Mouse (Mus musculus) liver, adult 2 months (tissue): ENCODE data around the gene Edn1. TPM values are rescaled to one million over a fixed set of nuclear protein-coding genes. Genes with fewer than 3 reads are reported as not detected.

ENCODE experiments used
- DNase-seq: peaks from one replicate; pipeline ENCODE4 v3.0.0-alpha.2; 2011; ENCODE audit warnings: low read depth, low spot score; ENCODE audit errors: extremely low read depth
- H3K27ac ChIP-seq: fragments of 200-500 bp; replicated peaks from 2 replicates; pipeline ENCODE4 v1.5.1; 2012; ENCODE audit warnings: low read depth, mild to moderate bottlenecking, control low read depth, inconsistent platforms, low read length; ENCODE audit not compliant: insufficient read depth
- H3K27me3 ChIP-seq: fragments of 200-500 bp; 2 replicates; pipeline ENCODE4 v1.6.1; 2012; ENCODE audit warnings: mild to moderate bottlenecking, moderate library complexity, low read length, inconsistent platforms; ENCODE audit not compliant: control insufficient read depth, insufficient read depth
- H3K36me3 ChIP-seq: fragments of 200-500 bp; 2 replicates; pipeline ENCODE4 v1.6.1; 2012; ENCODE audit warnings: low read length, inconsistent platforms; ENCODE audit not compliant: control insufficient read depth, insufficient read depth
- H3K4me1 ChIP-seq: fragments of 200-500 bp; 2 replicates; pipeline ENCODE4 v1.6.1; 2011; ENCODE audit warnings: low read length; ENCODE audit not compliant: control insufficient read depth, insufficient read depth
- H3K4me3 ChIP-seq: fragments of 200-500 bp; 2 replicates; pipeline ENCODE4 v1.5.1; 2011; ENCODE audit warnings: low read depth, mild to moderate bottlenecking, control low read depth, low read length, moderate library complexity; ENCODE audit not compliant: insufficient read depth
- H3K79me2 ChIP-seq: fragments of 200-500 bp; 2 replicates; pipeline ENCODE4 v1.6.1; 2012; ENCODE audit warnings: inconsistent platforms, mild to moderate bottlenecking, low read length, moderate library complexity; ENCODE audit not compliant: control insufficient read depth, insufficient read depth
- H3K9ac ChIP-seq: fragments of 200-500 bp; 2 replicates; pipeline ENCODE4 v1.6.1; 2012; ENCODE audit warnings: low read depth, mild to moderate bottlenecking, control low read depth, inconsistent platforms, low read length
- CTCF ChIP-seq: fragments of 200-500 bp; IDR thresholded peaks from 2 replicates; pipeline ENCODE4 v1.5.1; 2011; ENCODE audit warnings: low read depth, low read length, control low read depth
- POLR2A ChIP-seq: fragments of 200-500 bp; IDR thresholded peaks from 2 replicates; pipeline ENCODE4 v1.6.1; 2011; ENCODE audit warnings: low read length, control low read depth; ENCODE audit not compliant: insufficient read depth; ENCODE audit errors: extremely low read depth
- WGBS: fragments of 180-500 bp; shearing (Covaris S2); methylation state at CpG from one replicate; pipeline ENCODE4 v1.1.7; 2018; 5-methylcytosine and 5-hydroxymethylcytosine counted together
- polyA plus RNA-seq: library from polyadenylated mRNA; depleted of rRNA; stranded (reverse); fragments of >200 nt; gene quantifications from 2 replicates; pipeline ENCODE4 v1.2.3, GENCODE M21; 2012
- total RNA-seq: library from RNA; depleted of rRNA; stranded (reverse); fragments of >200 nt; gene quantifications from 2 replicates; pipeline ENCODE4 v1.2.3, GENCODE M21; 2014

Edn1 gene
- total and polyA plus RNA-seq, 2 experiments, result 0.18 to 0.32 TPM

- no peak overlapping the region for H3K27ac ChIP-seq
- no peak overlapping the region for H3K9ac ChIP-seq
- no peaks in the 10 kb centered on the region for H3K4me1 ChIP-seq
- no peaks in the 10 kb centered on the region for H3K79me2 ChIP-seq
- no peak for TF ChIP-seq POLR2A
- no peak for TF ChIP-seq CTCF
- no peaks in the 10 kb centered on the region for H3K27me3 ChIP-seq
- DNase-seq, result no peak
- H3K4me3 ChIP-seq, result no peak overlapping the region
- no peaks in the 10 kb centered on the region for H3K36me3 ChIP-seq
- WGBS, result 81% methylated on average over 14 of the region's 14 CpGs
These were observed 5.9 kb downstream of the Edn1 start for GRCm38 (mm10) chr13:42306870-42307800.

GRCm38 (mm10) chr13:42308368-42309103 lies 7.3 kb downstream of the Edn1 start:
- 75% methylated on average over 16 of the region's 16 CpGs for WGBS
- H3K9ac ChIP-seq, result no peak overlapping the region
- H3K4me3 ChIP-seq, result no peak overlapping the region
- H3K79me2 ChIP-seq, result no peaks in the 10 kb centered on the region
- no peak for TF ChIP-seq CTCF
- TF ChIP-seq POLR2A, result no peak
- no peaks in the 10 kb centered on the region for H3K4me1 ChIP-seq
- no peak overlapping the region for H3K27ac ChIP-seq
- DNase-seq, result no peak
- no peaks in the 10 kb centered on the region for H3K27me3 ChIP-seq
- H3K36me3 ChIP-seq, result no peaks in the 10 kb centered on the region

- WGBS, result 51% methylated on average over 11 of the region's 11 CpGs
- no peak overlapping the region for H3K27ac ChIP-seq
- no peak for DNase-seq
- TF ChIP-seq POLR2A (no peak), CTCF (no peak)
- H3K4me1 ChIP-seq, result no peaks in the 10 kb centered on the region
- no peaks in the 10 kb centered on the region for H3K27me3 ChIP-seq
- no peak overlapping the region for H3K4me3 ChIP-seq
- H3K36me3 ChIP-seq, result no peaks in the 10 kb centered on the region
- no peaks in the 10 kb centered on the region for H3K79me2 ChIP-seq
- H3K9ac ChIP-seq, result no peak overlapping the region
These were observed 8.5 kb downstream of the Edn1 start for GRCm38 (mm10) chr13:42309804-42310203.

- H3K79me2 ChIP-seq, result no peaks in the 10 kb centered on the region
- H3K4me1 ChIP-seq, result no peaks in the 10 kb centered on the region
- no peak for TF ChIP-seq CTCF
- TF ChIP-seq POLR2A, result no peak
- DNase-seq, result no peak
- H3K27ac ChIP-seq, result no peak overlapping the region
- H3K27me3 ChIP-seq, result no peaks in the 10 kb centered on the region
- H3K9ac ChIP-seq, result no peak overlapping the region
- 72% methylated on average over 1 of the region's 1 CpGs for WGBS
- H3K36me3 ChIP-seq, result no peaks in the 10 kb centered on the region
- no peak overlapping the region for H3K4me3 ChIP-seq
These were observed 14.4 kb downstream of the Edn1 start for GRCm38 (mm10) chr13:42315628-42316027.

- Histone ChIP-seq H3K27me3 (no peaks in the 10 kb centered on the region), H3K4me3 (no peak overlapping the region), H3K27ac (no peak overlapping the region), H3K36me3 (no peaks in the 10 kb centered on the region), H3K79me2 (no peaks in the 10 kb centered on the region), H3K4me1 (no peaks in the 10 kb centered on the region), H3K9ac (no peak overlapping the region)
- DNase-seq, result no peak
- WGBS, result 82% methylated on average over 4 of the region's 4 CpGs
- TF ChIP-seq POLR2A (no peak), CTCF (no peak)
These were observed 16.5 kb downstream of the Edn1 start for GRCm38 (mm10) chr13:42317808-42318207.

- Histone ChIP-seq H3K27me3 (no peaks in the 10 kb centered on the region), H3K79me2 (no peaks in the 10 kb centered on the region), H3K36me3 (no peaks in the 10 kb centered on the region), H3K9ac (no peak overlapping the region), H3K4me1 (no peaks in the 10 kb centered on the region), H3K27ac (no peak overlapping the region), H3K4me3 (no peak overlapping the region)
- TF ChIP-seq POLR2A (no peak), CTCF (no peak)
- 87% methylated on average over 2 of the region's 2 CpGs for WGBS
- DNase-seq, result no peak
These were observed 27.3 kb downstream of the Edn1 start for GRCm38 (mm10) chr13:42328576-42328975.
